Mouse (Mus musculus): Measurements from ENCODE around the gene Spint4.
"Not testable (repeated sequence)": the region's sequence is repeated elsewhere in the genome, so short reads cannot be mapped to it uniquely, and the experiment has no call there.

Spint4 gene

GRCm38 (mm10) chr2:164698201-164698600, at the start of gene Spint4:
TSS of gene Spint4 (plus strand) at chr2:164698501.
- DNase-seq (ENCODE audit: inconsistent ontology term) = no peak

DNA sequence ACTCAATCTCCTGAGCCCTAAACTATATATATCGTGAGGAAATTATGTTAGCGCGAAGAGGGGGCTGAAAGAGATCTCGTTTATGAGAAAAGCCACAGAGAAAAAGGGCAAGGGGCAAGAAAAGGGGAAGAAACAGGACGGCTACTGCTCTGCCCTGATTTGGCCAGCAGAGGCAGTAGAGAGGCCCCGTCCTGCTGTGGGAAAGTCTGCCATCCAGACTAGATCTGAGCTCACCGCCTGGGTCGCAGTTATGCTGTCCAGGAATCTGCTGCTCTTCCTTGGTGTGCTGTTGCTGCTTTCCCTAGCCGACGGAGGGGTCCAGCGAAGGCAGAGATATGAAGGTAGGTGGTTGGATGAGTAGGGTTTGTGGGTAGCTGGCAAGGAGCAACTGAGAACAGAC, 42.4 kb upstream of the Spint4 start, which contains the start of gene Wfdc10:
Gene Wfdc10 (plus strand): TSS at position 189 of the 400 bp plus-strand sequence.
- DNase-seq (ENCODE audit: inconsistent ontology term) = no peak

DNA sequence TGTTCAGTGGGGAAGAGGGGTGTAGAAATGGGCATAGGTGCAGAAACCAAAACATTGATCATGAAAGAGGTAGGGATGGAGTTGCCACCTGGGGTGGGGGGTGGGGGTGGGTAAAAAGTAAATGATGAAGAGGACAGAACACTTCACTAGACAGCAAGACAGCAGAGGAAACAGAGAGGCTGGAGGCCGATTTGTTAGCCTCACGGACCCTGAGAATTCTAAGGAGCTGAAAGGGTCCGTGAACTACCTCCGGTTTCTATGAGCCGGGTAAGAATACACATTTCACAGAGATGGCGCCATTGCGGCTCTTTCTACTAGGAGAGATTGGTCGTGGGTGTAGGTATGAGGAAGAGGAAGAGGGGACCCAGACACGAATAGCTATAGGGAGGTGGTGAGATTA, 41.8 kb upstream of the Spint4 start, which contains the start of gene Wfdc9:
Gene Wfdc9 (minus strand): TSS at position 101 of the 400 bp plus-strand sequence.
- DNase-seq (ENCODE audit: inconsistent ontology term) = no peak

DNA sequence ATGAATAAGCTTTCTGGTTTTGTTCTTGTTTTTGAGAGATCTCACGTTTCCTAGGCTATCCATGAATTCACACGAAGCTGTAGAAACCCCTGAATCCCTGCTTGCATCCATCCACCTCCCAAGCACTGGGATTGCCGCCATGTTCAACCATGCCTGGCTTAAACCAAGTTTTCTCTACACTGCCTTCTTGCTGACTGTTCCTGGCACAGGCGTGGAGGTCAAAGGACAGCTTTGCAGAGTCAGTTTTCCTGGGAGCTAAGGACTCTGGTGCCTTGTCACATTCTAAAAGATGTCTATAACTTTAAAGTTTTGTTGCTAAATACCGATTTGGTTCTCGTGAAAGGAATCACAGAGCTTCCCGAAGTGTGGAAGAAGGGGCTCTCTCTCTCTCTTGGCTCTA, 33.5 kb upstream of the Spint4 start:
- DNase-seq (ENCODE audit: inconsistent ontology term) = no peak

DNA sequence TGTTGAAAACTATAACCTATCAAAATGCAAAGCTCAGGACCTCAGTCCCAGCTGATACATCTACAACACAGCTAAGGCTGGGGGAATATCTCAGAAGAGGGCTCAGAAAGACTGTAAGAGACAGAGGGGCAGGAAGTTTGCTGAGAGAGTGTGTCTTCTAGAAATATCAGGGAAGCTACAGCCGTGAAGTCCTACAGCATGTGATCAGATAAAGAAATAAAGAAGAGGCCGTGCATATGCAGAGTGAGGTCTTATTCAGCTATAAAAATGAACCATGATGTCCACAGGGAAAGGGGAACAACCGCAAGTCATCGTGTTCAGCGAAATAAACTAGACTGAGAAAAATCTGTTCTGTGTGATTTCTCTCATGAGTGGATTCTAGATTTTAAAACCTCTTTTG, 28.0 kb upstream of the Spint4 start:
- DNase-seq (ENCODE audit: inconsistent ontology term) = no peak

DNA sequence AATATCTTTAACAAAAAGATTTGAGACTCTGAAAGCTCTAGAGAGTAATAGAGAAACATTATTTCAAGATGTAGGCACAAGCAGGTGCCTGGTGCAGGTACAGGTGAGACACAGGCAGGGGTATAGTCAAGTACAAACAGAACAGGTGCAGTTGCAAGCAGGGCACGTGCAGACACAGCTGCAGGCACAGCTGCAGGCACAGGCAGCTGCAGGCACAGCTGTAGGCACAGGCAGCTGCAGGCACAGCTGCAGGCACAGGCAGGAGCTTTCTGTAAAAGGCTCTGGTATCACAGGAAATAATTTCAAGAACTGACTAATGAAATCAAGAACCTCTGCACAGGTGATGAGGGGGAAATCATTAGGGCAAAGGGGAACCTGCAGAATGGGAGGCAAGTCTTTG, 27.4 kb upstream of the Spint4 start:
- no peak for DNase-seq (ENCODE audit: inconsistent ontology term)

- no peak for DNase-seq (ENCODE audit: inconsistent ontology term)
Observed at GRCm38 (mm10) chr2:164673987-164674386, 24.3 kb upstream of the Spint4 start, which contains the start of gene Wfdc11. TSS of gene Wfdc11 (minus strand) at chr2:164674087.

DNA sequence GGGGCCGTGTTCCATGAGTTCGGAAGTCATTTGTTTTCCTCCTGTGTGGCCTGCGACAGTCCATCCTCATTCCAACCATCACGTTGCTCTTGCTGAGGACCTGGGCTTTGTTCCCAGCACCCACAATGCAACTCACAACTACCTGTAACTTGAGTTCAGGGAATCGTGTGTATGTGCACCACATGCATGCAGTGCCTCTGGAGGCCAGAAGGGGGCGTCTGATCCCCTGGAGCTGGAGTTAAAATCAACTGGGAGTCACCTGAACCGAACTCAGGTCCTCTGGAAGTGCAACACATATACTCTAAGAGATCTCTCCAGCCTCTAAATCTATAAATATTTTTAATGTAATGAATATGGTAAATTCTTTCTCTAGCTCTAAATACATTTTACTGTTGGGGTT, 22.2 kb upstream of the Spint4 start:
- DNase-seq (ENCODE audit: inconsistent ontology term) = no peak

DNA sequence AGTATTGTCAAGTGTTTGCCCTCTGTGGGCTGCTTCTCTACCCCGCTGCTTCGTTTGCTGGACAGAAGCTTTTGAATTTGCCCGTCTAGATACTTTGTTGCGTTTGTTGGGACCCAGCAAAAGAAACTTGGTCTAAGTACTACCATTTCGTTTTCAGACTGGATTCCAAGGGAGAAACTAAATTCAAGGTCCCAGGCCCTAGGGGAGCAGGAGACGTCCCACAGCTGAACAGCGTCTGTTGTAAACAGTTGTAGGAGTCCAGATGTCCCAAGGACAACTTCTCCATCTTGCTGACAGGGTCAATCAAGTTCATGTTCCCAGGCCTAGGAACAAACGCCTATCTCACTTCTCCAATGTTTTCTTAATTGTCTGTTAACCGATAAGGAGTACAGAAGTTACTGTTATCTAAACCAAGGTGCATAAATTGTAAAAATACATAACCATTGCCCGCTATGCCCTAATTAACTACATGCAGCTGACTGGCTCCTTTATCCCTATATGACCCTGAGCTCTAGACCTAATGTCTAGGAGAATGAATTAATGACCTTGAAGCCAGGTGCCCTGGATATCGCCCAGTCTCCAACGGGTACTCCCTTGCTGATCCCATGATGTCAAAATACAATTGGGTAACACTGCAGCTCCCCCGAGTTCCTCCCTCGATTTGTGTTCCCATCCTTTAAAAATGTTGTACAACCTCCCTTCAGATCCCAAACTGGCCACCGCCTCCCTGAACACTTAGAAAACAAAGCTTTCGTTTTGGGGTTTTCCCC, 21.2 kb upstream of the Spint4 start:
- DNase-seq (ENCODE audit: inconsistent ontology term) = no peak

GRCm38 (mm10) chr2:164678848-164679625, 19.3 kb upstream of the Spint4 start:
- DNase-seq (ENCODE audit: inconsistent ontology term) = peak; percentile 86

- DNase-seq (ENCODE audit: inconsistent ontology term) = no peak
Observed at GRCm38 (mm10) chr2:164679906-164680305, 18.4 kb upstream of the Spint4 start.

DNA sequence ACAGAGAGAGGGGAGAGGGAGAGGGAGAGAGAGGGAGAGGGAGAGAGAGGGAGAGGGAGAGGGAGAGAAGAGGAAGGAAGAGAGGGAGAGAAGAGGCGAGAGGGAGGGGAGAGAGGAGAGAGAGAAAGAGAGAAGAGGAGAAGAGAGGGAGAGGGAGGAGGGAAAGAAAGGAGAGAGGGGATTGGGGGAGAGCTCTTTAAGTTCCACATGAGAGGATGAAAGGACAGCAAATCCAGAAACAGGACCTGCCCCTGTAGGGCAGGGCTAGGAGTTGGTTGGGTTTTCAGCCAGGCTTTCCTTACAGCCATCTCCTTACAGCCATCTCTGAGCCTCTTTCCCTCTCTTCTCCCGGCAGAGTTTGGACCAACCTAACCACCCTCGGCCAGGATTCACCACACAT, 13.5 kb upstream of the Spint4 start, which contains the start of gene Wfdc13:
Gene Wfdc13 (plus strand): TSS at position 301 of the 400 bp plus-strand sequence.
- DNase-seq (ENCODE audit: inconsistent ontology term) = no peak

DNA sequence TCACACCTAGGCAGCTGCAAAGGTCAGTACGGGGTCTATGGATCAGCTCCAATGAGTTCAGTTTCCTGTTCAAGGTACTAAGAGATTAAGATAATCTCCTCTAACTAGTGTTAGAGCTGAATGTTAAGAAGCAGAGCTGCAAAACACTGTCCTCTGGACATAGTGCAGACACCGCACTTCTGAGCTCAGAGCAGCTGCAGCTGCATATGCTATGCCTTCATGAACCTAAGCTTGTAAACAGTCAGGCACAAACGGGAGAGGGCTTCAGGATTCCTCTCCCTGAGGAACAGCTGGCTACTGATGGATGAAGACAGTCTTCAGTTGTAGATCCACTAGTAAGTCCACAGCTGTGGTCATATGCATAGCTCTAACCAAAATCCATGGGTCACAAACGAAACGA, 2.7 kb downstream of the Spint4 start:
- no peak for DNase-seq (ENCODE audit: inconsistent ontology term)

- no peak for DNase-seq (ENCODE audit: inconsistent ontology term)
Observed at GRCm38 (mm10) chr2:164701761-164702160, 3.5 kb downstream of the Spint4 start.

DNA sequence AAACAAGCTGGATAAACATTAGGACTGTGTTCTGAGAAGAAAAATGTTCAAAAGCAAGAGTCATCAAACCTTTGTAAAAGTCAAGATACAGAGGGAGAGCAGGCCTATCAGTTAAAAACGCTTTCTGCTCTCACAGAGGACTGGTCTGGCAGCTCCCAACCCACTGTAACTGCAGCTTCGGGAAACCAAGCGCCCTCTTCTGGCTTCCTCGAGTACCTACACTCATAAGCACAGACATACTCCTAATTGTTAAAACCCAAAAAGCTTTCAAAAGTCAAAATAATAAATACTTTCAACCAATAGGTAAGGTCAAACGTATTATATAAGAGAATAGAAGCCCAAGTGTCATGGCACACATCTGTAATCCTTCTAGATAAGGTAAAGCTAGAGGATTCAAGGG, 5.9 kb downstream of the Spint4 start:
- no peak for DNase-seq (ENCODE audit: inconsistent ontology term)

- DNase-seq (ENCODE audit: inconsistent ontology term) = no peak
Observed at GRCm38 (mm10) chr2:164705328-164705727, 7.0 kb downstream of the Spint4 start.

DNA sequence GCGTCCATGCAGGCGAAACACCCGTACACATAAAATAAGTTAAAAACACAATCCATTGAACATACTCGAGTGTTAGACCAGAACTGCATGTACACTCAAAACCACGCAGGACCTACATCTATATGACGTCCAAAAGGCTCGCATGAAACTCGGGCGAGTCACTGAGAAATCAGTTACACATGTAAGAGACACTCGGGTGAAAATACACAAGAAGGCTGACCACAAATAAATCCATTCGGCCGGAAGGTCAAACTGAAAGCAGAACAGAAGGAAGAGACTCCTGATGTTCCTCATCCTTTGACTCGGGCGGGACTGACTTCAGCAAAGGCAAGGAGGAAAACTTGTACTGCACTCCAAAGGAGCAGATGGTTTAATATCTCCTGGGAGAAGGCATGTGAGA, 7.7 kb downstream of the Spint4 start:
- DNase-seq (ENCODE audit: inconsistent ontology term) = no peak

DNA sequence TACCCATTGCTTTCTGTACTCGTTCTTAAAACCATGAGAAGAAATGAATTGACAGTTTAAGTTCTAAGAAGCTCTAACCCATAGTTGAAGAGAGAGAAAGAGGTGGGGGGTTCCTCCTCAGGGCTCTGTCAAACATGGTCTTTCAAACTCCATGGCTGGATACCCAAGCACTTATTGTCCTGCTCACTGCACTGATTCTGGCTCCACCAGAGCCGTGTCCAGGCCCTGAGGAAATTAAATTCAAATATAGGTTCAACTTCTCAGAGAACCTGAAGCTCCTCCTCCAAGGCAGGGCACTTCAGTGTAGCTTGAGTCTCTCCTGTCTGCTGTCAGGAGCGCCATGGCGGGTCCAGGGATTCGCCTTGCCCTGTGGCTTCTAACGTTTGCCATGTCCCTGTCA, 16.7 kb downstream of the Spint4 start, which contains the start of gene Spint5:
Gene Spint5 (plus strand): TSS at position 301 of the 400 bp plus-strand sequence.
- no peak for DNase-seq (ENCODE audit: inconsistent ontology term)

DNA sequence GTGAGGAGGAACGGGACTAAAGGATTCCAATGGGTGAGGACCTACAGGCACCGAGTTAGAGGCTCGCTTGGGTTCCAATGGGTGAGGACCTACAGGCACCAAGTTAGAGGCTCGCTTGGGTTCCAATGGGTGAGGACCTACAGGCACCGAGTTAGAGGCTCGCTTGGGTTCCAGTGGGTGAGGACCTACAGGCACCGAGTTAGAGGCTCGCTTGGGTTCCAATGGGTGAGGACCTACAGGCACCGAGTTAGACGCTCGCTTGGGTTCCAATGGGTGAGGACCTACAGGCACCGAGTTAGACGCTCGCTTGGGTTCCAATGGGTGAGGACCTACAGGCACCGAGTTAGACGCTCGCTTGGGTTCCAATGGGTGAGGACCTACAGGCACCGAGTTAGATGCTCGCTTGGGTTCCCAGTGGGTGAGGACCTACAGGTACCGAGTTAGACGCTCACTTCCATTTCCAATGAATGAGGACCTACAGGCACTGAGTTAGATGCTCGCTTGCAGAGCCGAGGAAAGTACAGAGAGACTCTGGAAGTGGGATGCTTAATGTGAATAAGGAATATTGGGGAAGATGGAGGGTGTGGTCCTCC, 18.0 kb downstream of the Spint4 start:
- DNase-seq (ENCODE audit: inconsistent ontology term) = not testable (repeated sequence)

DNA sequence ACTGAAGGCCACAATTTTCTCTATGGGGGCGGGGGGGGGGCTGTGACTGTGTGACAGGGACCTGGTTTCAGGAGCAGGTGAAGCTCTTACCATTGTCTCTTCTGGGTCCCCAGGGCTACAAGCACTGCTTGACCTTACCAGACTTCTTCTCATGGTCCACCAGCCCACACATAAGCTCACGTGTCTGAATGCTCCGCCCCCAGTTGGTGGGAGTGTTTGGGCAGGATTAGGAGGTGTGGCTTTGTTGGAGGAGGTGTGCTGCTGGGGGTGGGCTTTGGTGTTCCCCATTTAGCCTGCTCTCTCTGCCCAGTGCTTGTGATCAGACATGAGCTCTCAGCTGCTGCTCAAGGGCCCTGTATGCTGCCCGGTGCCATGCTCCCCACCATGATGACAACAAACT, 25.0 kb downstream of the Spint4 start:
- DNase-seq (ENCODE audit: inconsistent ontology term) = no peak

GRCm38 (mm10) chr2:164725895-164726619, 27.8 kb downstream of the Spint4 start:
- DNase-seq (ENCODE audit: inconsistent ontology term) = peak; percentile 30

DNA sequence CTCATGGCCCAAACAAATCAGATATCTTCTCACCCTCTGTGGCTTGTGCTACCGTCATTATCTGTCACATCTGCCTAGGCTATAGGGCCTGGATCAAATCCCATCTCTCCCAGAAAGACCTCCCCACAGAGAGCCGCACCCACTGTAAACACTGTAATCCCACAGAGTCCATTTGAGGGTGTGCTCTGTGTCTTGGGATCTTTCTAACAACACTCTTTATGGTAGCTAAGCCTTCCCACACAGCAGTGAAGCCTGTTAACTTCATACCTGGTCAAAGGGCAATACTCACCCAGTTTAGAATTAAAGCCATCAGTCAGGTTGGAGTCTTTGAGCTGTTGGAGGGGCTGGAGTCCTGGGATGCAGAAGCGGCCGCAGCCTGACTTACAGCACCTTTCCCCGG, 33.4 kb downstream of the Spint4 start:
- no peak for DNase-seq (ENCODE audit: inconsistent ontology term)

Data from Muller cell, postnatal 12 days (primary cell).